Mouse (Mus musculus) mesoderm, embryonic 11.5 days (tissue): ENCODE results near the gene Cct3.
"Not testable (repeated sequence)": the region's sequence is repeated elsewhere in the genome, so short reads cannot be mapped to it uniquely, and the experiment has no call there.

Experiments
- DNase-seq: peaks from one replicate; pipeline ENCODE4 v3.0.0-alpha.2; 2012; ENCODE audit warnings: low read depth, low spot score

The Cct3 gene

GRCm38 (mm10) chr3:88361096-88361495 is 64.2 kb downstream of the Cct3 start:
- no peak for DNase-seq

GRCm38 (mm10) chr3:88361612-88362313 is 64.8 kb downstream of the Cct3 start:
- DNase-seq: no peak

- DNase-seq: no peak
Measured at GRCm38 (mm10) chr3:88363700-88364099, 66.8 kb downstream of the Cct3 start.

- DNase-seq: peak; percentile 54
Measured at GRCm38 (mm10) chr3:88364337-88364736, 67.4 kb downstream of the Cct3 start, which contains the start of gene Paqr6. Gene Paqr6 (plus strand): TSS chr3:88364584.

GRCm38 (mm10) chr3:88365705-88366361 is 68.9 kb downstream of the Cct3 start:
- DNase-seq: no peak

GRCm38 (mm10) chr3:88366830-88367428 is 70.0 kb downstream of the Cct3 start:
- peak; percentile 60 for DNase-seq

- not testable (repeated sequence) for DNase-seq
Measured at GRCm38 (mm10) chr3:88367517-88367916, 70.6 kb downstream of the Cct3 start.

- not testable (repeated sequence) for DNase-seq
Measured at GRCm38 (mm10) chr3:88368511-88368910, 71.6 kb downstream of the Cct3 start.
